Mouse (Mus musculus): ENCODE measurements around the gene Arhgap9.

DNA sequence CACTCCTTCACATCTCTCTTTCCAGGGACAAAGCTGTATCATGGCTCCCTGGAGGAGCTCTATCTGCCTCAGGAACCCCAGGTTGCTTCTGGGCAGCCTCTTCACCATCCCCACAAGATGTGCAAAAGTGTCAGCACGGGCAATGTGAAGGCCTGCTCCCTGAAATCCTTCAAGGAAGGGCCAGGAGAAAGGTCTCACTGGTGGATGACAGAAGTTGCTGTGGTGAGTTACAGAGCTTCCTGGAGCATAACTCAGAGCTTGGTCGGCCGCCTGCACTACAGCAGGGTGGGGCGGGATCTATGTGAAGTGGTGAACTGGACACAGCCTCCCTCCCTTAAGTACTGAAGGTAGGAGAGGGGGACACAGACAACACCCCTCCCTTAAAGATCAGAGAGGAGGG lies 905 bp downstream of the Arhgap9 start:
- TF ChIP-seq CTCF (IDR thresholded peaks at IDR 0.05; ENCODE audit: extremely low read depth, insufficient read length, insufficient replicate concordance, low read depth, low read length) (no peak), POLR2A (IDR thresholded peaks at IDR 0.05; ENCODE audit: low read depth, low read length) (no peak)

All from small intestine, adult 2 months (tissue).